Mouse (Mus musculus): ENCODE results near the gene Tlr9.

Gene Tlr9

GRCm38 (mm10) chr9:106222261-106222851 lies at the start of gene Tlr9:
TSS of gene Tlr9 (plus strand) at chr9:106222598.
- no peak for DNase-seq

GRCm38 (mm10) chr9:106173363-106173762 lies 49.0 kb upstream of the Tlr9 start:
- DNase-seq, result no peak

GRCm38 (mm10) chr9:106175552-106176200 lies 46.7 kb upstream of the Tlr9 start:
- DNase-seq, result no peak

- DNase-seq, result no peak
These were observed 45.6 kb upstream of the Tlr9 start for GRCm38 (mm10) chr9:106176769-106177168.

- DNase-seq, result no peak
These were observed 44.6 kb upstream of the Tlr9 start for GRCm38 (mm10) chr9:106177799-106178198.

GRCm38 (mm10) chr9:106179454-106179853 lies 42.9 kb upstream of the Tlr9 start:
- DNase-seq, result no peak

GRCm38 (mm10) chr9:106179964-106180363 lies 42.4 kb upstream of the Tlr9 start:
- no peak for DNase-seq

GRCm38 (mm10) chr9:106182146-106182545 lies 40.3 kb upstream of the Tlr9 start:
- DNase-seq, result no peak

GRCm38 (mm10) chr9:106183996-106184395 lies 38.4 kb upstream of the Tlr9 start:
- DNase-seq, result no peak

- DNase-seq, result no peak
These were observed 31.0 kb upstream of the Tlr9 start for GRCm38 (mm10) chr9:106191355-106191754.

- no peak for DNase-seq
These were observed 30.4 kb upstream of the Tlr9 start for GRCm38 (mm10) chr9:106192024-106192423.

- no peak for DNase-seq
These were observed 29.4 kb upstream of the Tlr9 start for GRCm38 (mm10) chr9:106192998-106193397.

GRCm38 (mm10) chr9:106193930-106194807 lies 28.2 kb upstream of the Tlr9 start:
- DNase-seq, result no peak

- DNase-seq, result no peak
These were observed 26.7 kb upstream of the Tlr9 start for GRCm38 (mm10) chr9:106195693-106196092.

- DNase-seq, result no peak
These were observed 25.2 kb upstream of the Tlr9 start for GRCm38 (mm10) chr9:106197081-106197713.

GRCm38 (mm10) chr9:106197732-106198131 lies 24.7 kb upstream of the Tlr9 start:
- no peak for DNase-seq

GRCm38 (mm10) chr9:106198962-106199458 lies 23.4 kb upstream of the Tlr9 start:
- DNase-seq, result peak; percentile 65

GRCm38 (mm10) chr9:106199535-106200272 lies 22.7 kb upstream of the Tlr9 start, which contains the start of gene Ppm1m:
TSS of gene Ppm1m (minus strand) at chr9:106199746.
- DNase-seq, result no peak

- DNase-seq, result no peak
These were observed 20.5 kb upstream of the Tlr9 start for GRCm38 (mm10) chr9:106201895-106202294.

- DNase-seq, result peak; percentile 91
These were observed 19.4 kb upstream of the Tlr9 start, which contains the start of gene Twf2 for GRCm38 (mm10) chr9:106202819-106203636. TSS of gene Twf2 (plus strand) at chr9:106203108.
